Mouse (Mus musculus): ENCODE measurements around the gene Vat1.

GRCm38 (mm10) chr11:101468263-101468688, 2.2 kb upstream of the Vat1 start:
- TF ChIP-seq GATA1 (IDR thresholded peaks at IDR 0.05; ENCODE audit: borderline replicate concordance, low read length) = no peak
- TF ChIP-seq FLI1 (IDR thresholded peaks at IDR 0.05; ENCODE audit: low read length) = no peak
